Mouse (Mus musculus): ENCODE measurements around the gene Cpne4.

Gene Cpne4

GRCm38 (mm10) chr9:104678571-104678970 lies 131.5 kb downstream of the Cpne4 start:
- DNase-seq (ENCODE audit: low spot score in 2 of 2), result no peak

GRCm38 (mm10) chr9:104687051-104687450 lies 140.0 kb downstream of the Cpne4 start:
- no peak for DNase-seq (ENCODE audit: low spot score in 2 of 2)

- no peak for DNase-seq (ENCODE audit: low spot score in 2 of 2)
Measured at GRCm38 (mm10) chr9:104693145-104693544, 146.1 kb downstream of the Cpne4 start.

GRCm38 (mm10) chr9:104710831-104711230 lies 163.7 kb downstream of the Cpne4 start:
- DNase-seq (ENCODE audit: low spot score in 2 of 2), result no peak

GRCm38 (mm10) chr9:104725311-104725710 lies 178.2 kb downstream of the Cpne4 start:
- no peak for DNase-seq (ENCODE audit: low spot score in 2 of 2)

- DNase-seq (ENCODE audit: low spot score in 2 of 2), result no peak
Measured at GRCm38 (mm10) chr9:104742661-104743380, 195.7 kb downstream of the Cpne4 start.

- DNase-seq (ENCODE audit: low spot score in 2 of 2), result no peak
Measured at GRCm38 (mm10) chr9:104755519-104755918, 208.4 kb downstream of the Cpne4 start.

- no peak for DNase-seq (ENCODE audit: low spot score in 2 of 2)
Measured at GRCm38 (mm10) chr9:104760031-104760430, 212.9 kb downstream of the Cpne4 start.

- no peak for DNase-seq (ENCODE audit: low spot score in 2 of 2)
Measured at GRCm38 (mm10) chr9:104776198-104776815, 229.2 kb downstream of the Cpne4 start.

- DNase-seq (ENCODE audit: low spot score in 2 of 2), result no peak
Measured at GRCm38 (mm10) chr9:104777135-104777534, 230.0 kb downstream of the Cpne4 start.

GRCm38 (mm10) chr9:104777780-104778179 lies 230.7 kb downstream of the Cpne4 start:
- DNase-seq (ENCODE audit: low spot score in 2 of 2), result no peak

- no peak for DNase-seq (ENCODE audit: low spot score in 2 of 2)
Measured at GRCm38 (mm10) chr9:104796601-104797000, 249.5 kb downstream of the Cpne4 start.

GRCm38 (mm10) chr9:104804776-104805175 lies 257.7 kb downstream of the Cpne4 start:
- DNase-seq (ENCODE audit: low spot score in 2 of 2), result no peak

GRCm38 (mm10) chr9:104814681-104815080 lies 267.6 kb downstream of the Cpne4 start:
- DNase-seq (ENCODE audit: low spot score in 2 of 2), result no peak

GRCm38 (mm10) chr9:104828646-104829045 lies 281.6 kb downstream of the Cpne4 start:
- DNase-seq (ENCODE audit: low spot score in 2 of 2), result no peak

- DNase-seq (ENCODE audit: low spot score in 2 of 2), result no peak
Measured at GRCm38 (mm10) chr9:104832934-104833539, 286.0 kb downstream of the Cpne4 start.

GRCm38 (mm10) chr9:104837931-104838330 lies 290.8 kb downstream of the Cpne4 start:
- DNase-seq (ENCODE audit: low spot score in 2 of 2), result no peak

GRCm38 (mm10) chr9:104841278-104841677 lies 294.2 kb downstream of the Cpne4 start:
- no peak for DNase-seq (ENCODE audit: low spot score in 2 of 2)

- DNase-seq (ENCODE audit: low spot score in 2 of 2), result no peak
Measured at GRCm38 (mm10) chr9:104845226-104845930, 298.3 kb downstream of the Cpne4 start.

GRCm38 (mm10) chr9:104853701-104854100 lies 306.6 kb downstream of the Cpne4 start:
- DNase-seq (ENCODE audit: low spot score in 2 of 2), result no peak

- DNase-seq (ENCODE audit: low spot score in 2 of 2), result no peak
Measured at GRCm38 (mm10) chr9:104854245-104854921, 307.3 kb downstream of the Cpne4 start.

GRCm38 (mm10) chr9:104865830-104866229 lies 318.7 kb downstream of the Cpne4 start:
- DNase-seq (ENCODE audit: low spot score in 2 of 2), result no peak
